Mouse (Mus musculus) brain, adult 2 months (tissue): ENCODE measurements around the gene Tjp3.

Experiments
- DNase-seq: peaks from one replicate; pipeline ENCODE4 v3.0.0; 2011; ENCODE audit warnings: low read depth, low spot score

Gene Tjp3

GRCm38 (mm10) chr10:81319741-81320549, 28.6 kb upstream of the Tjp3 start:
- no peak for DNase-seq

GRCm38 (mm10) chr10:81319330-81319699, 27.9 kb upstream of the Tjp3 start:
- DNase-seq: peak; percentile 35

- no peak for DNase-seq
Measured at GRCm38 (mm10) chr10:81318589-81319329, 27.4 kb upstream of the Tjp3 start.

- DNase-seq: peak; percentile 33
Measured at GRCm38 (mm10) chr10:81317273-81317672, 25.9 kb upstream of the Tjp3 start.

GRCm38 (mm10) chr10:81316338-81317060, 25.1 kb upstream of the Tjp3 start:
- DNase-seq: peak; percentile 70

GRCm38 (mm10) chr10:81315587-81315986, 24.2 kb upstream of the Tjp3 start:
- DNase-seq: no peak

- no peak for DNase-seq
Measured at GRCm38 (mm10) chr10:81314201-81314600, 22.8 kb upstream of the Tjp3 start.

GRCm38 (mm10) chr10:81313581-81313980, 22.2 kb upstream of the Tjp3 start:
- no peak for DNase-seq

GRCm38 (mm10) chr10:81309571-81309970, 18.2 kb upstream of the Tjp3 start:
- DNase-seq: no peak

GRCm38 (mm10) chr10:81306837-81307682, 15.7 kb upstream of the Tjp3 start:
- peak; percentile 78 for DNase-seq

- DNase-seq: no peak
Measured at GRCm38 (mm10) chr10:81306173-81306668, 14.8 kb upstream of the Tjp3 start.

- DNase-seq: peak; percentile 77
Measured at GRCm38 (mm10) chr10:81305663-81306062, 14.3 kb upstream of the Tjp3 start.

GRCm38 (mm10) chr10:81304597-81305238, 13.3 kb upstream of the Tjp3 start:
- DNase-seq: peak; percentile 80

- no peak for DNase-seq
Measured at GRCm38 (mm10) chr10:81303761-81304160, 12.4 kb upstream of the Tjp3 start.

- no peak for DNase-seq
Measured at GRCm38 (mm10) chr10:81303258-81303657, 11.9 kb upstream of the Tjp3 start.

- peak; percentile 88 for DNase-seq
Measured at GRCm38 (mm10) chr10:81302781-81303218, 11.4 kb upstream of the Tjp3 start.

GRCm38 (mm10) chr10:81302288-81302687, 10.9 kb upstream of the Tjp3 start:
- DNase-seq: no peak

- peak; percentile 87 for DNase-seq
Measured at GRCm38 (mm10) chr10:81301321-81301720, 9.9 kb upstream of the Tjp3 start.

GRCm38 (mm10) chr10:81300352-81300907, 9.0 kb upstream of the Tjp3 start:
- DNase-seq: no peak
